Mouse (Mus musculus) C2C12 (cell line): ENCODE data around the gene Tmem50b.

Source experiments
- CEBPB ChIP-seq: IDR thresholded peaks from one replicate; pipeline ENCODE4 v1.6.1; 2011; ENCODE audit warnings: low read depth, mild to moderate bottlenecking, control low read depth, moderate library complexity
- CTCF ChIP-seq: IDR thresholded peaks from one replicate; pipeline ENCODE4 v1.5.1; 2011; ENCODE audit not compliant: control insufficient read depth, insufficient read depth, insufficient read length
- FOSL1 ChIP-seq: IDR thresholded peaks from one replicate; pipeline ENCODE4 v1.8.0; 2011; ENCODE audit warnings: mild to moderate bottlenecking, low read length; ENCODE audit not compliant: poor library complexity, insufficient read depth, severe bottlenecking
- MAX ChIP-seq: IDR thresholded peaks from one replicate; pipeline ENCODE4 v1.6.1; 2011; ENCODE audit warnings: mild to moderate bottlenecking, control low read depth
- MYOD1 ChIP-seq: IDR thresholded peaks from one replicate; pipeline ENCODE4 v1.6.1; 2011; ENCODE audit warnings: low read depth; ENCODE audit not compliant: control insufficient read depth, insufficient read length
- MYOG ChIP-seq: IDR thresholded peaks from one replicate; pipeline ENCODE4 v1.6.1; 2011; ENCODE audit not compliant: control insufficient read depth, insufficient read length; ENCODE audit errors: extremely low read depth
- USF1 ChIP-seq: IDR thresholded peaks from one replicate; pipeline ENCODE4 v1.6.1; 2011; ENCODE audit warnings: low read depth, mild to moderate bottlenecking, control low read depth, moderate library complexity

GRCm38 (mm10) chr16:91568960-91569359 is 28.6 kb downstream of the Tmem50b start:
- TF ChIP-seq CTCF (no peak), CEBPB (no peak), USF1 (no peak), MYOD1 (no peak), MYOG (no peak), MAX (no peak), FOSL1 (no peak)
